Mouse (Mus musculus): ENCODE data around the gene Sh2d3c. TPM values are rescaled to one million over a fixed set of nuclear protein-coding genes. Genes with fewer than 3 reads are reported as not detected.

Gene Sh2d3c
- polyA plus RNA-seq, 1 experiment, result 51.8 TPM

- TF ChIP-seq CTCF (IDR thresholded peaks at IDR 0.05; ENCODE audit: control insufficient read depth, insufficient read depth, low read length) (no peak), POLR2A (IDR thresholded peaks at IDR 0.05; ENCODE audit: borderline replicate concordance, control insufficient read depth, low read depth, low read length) (no peak)
- Histone ChIP-seq H3K4me1 (ENCODE audit: control insufficient read depth, insufficient read depth, low read length) (no peaks in the 10 kb centered on the region), H3K27ac (ENCODE audit: control insufficient read depth, insufficient read depth, low read depth, low read length, poor library complexity) (no peak overlapping the region), H3K4me3 (replicated peaks; ENCODE audit: control insufficient read depth, low read depth, low read length) (no peak overlapping the region)
- WGBS, result 58% methylated on average over 12 of the region's 12 CpGs
Observed at GRCm38 (mm10) chr2:32771886-32772285, 51.0 kb downstream of the Sh2d3c start.

GRCm38 (mm10) chr2:32772626-32773279, 51.9 kb downstream of the Sh2d3c start:
- Histone ChIP-seq H3K27ac (ENCODE audit: control insufficient read depth, insufficient read depth, low read depth, low read length, poor library complexity) (no peak overlapping the region), H3K4me3 (replicated peaks; ENCODE audit: control insufficient read depth, low read depth, low read length) (no peak overlapping the region), H3K4me1 (ENCODE audit: control insufficient read depth, insufficient read depth, low read length) (no peaks in the 10 kb centered on the region)
- WGBS, result 86% methylated on average over 8 of the region's 8 CpGs
- TF ChIP-seq POLR2A (IDR thresholded peaks at IDR 0.05; ENCODE audit: borderline replicate concordance, control insufficient read depth, low read depth, low read length), result no peak
- TF ChIP-seq CTCF (IDR thresholded peaks at IDR 0.05; ENCODE audit: control insufficient read depth, insufficient read depth, low read length), result no peak

- Histone ChIP-seq H3K4me3 (replicated peaks; ENCODE audit: control insufficient read depth, low read depth, low read length) (peak within 1 kb of the TSS; percentile 84), H3K4me1 (ENCODE audit: control insufficient read depth, insufficient read depth, low read length) (no peaks in the 10 kb centered on the region), H3K27ac (ENCODE audit: control insufficient read depth, insufficient read depth, low read depth, low read length, poor library complexity) (peak within 1 kb of the TSS; percentile 7; the same call in 1 of the 2 replicates)
- WGBS, result under 1% methylated on average over 46 of the region's 46 CpGs
- TF ChIP-seq POLR2A (IDR thresholded peaks at IDR 0.05; ENCODE audit: borderline replicate concordance, control insufficient read depth, low read depth, low read length), result peak; percentile 25; the same call in 1 of the 2 replicates
- TF ChIP-seq CTCF (IDR thresholded peaks at IDR 0.05; ENCODE audit: control insufficient read depth, insufficient read depth, low read length), result no peak
Observed at GRCm38 (mm10) chr2:32775359-32776074, 54.7 kb downstream of the Sh2d3c start, which contains the start of the genes Ttc16 and Ptrh1. Gene Ttc16, minus strand, starts transcription at chr2:32775633. Gene Ptrh1, plus strand, starts transcription at chr2:32775786.

GRCm38 (mm10) chr2:32776192-32776591, 55.3 kb downstream of the Sh2d3c start:
- no peak for TF ChIP-seq POLR2A (IDR thresholded peaks at IDR 0.05; ENCODE audit: borderline replicate concordance, control insufficient read depth, low read depth, low read length)
- no peak for TF ChIP-seq CTCF (IDR thresholded peaks at IDR 0.05; ENCODE audit: control insufficient read depth, insufficient read depth, low read length)
- WGBS, result 43% methylated on average over 22 of the region's 22 CpGs
- H3K4me3 ChIP-seq (replicated peaks; ENCODE audit: control insufficient read depth, low read depth, low read length), result no peak overlapping the region
- no peak overlapping the region for H3K27ac ChIP-seq (ENCODE audit: control insufficient read depth, insufficient read depth, low read depth, low read length, poor library complexity)
- H3K4me1 ChIP-seq (ENCODE audit: control insufficient read depth, insufficient read depth, low read length), result no peaks in the 10 kb centered on the region

- no peak for TF ChIP-seq POLR2A (IDR thresholded peaks at IDR 0.05; ENCODE audit: borderline replicate concordance, control insufficient read depth, low read depth, low read length)
- TF ChIP-seq CTCF (IDR thresholded peaks at IDR 0.05; ENCODE audit: control insufficient read depth, insufficient read depth, low read length), result no peak
- Histone ChIP-seq H3K4me3 (replicated peaks; ENCODE audit: control insufficient read depth, low read depth, low read length) (no peak overlapping the region), H3K27ac (ENCODE audit: control insufficient read depth, insufficient read depth, low read depth, low read length, poor library complexity) (no peak overlapping the region), H3K4me1 (ENCODE audit: control insufficient read depth, insufficient read depth, low read length) (no peaks in the 10 kb centered on the region)
- WGBS, result 89% methylated on average over 6 of the region's 6 CpGs
Observed at GRCm38 (mm10) chr2:32778081-32778480, 57.2 kb downstream of the Sh2d3c start.

- H3K4me3 ChIP-seq (replicated peaks; ENCODE audit: control insufficient read depth, low read depth, low read length), result no peak overlapping the region
- 16% methylated on average over 8 of the region's 8 CpGs for WGBS
- no peaks in the 10 kb centered on the region for H3K4me1 ChIP-seq (ENCODE audit: control insufficient read depth, insufficient read depth, low read length)
- TF ChIP-seq POLR2A (IDR thresholded peaks at IDR 0.05; ENCODE audit: borderline replicate concordance, control insufficient read depth, low read depth, low read length) (no peak), CTCF (IDR thresholded peaks at IDR 0.05; ENCODE audit: control insufficient read depth, insufficient read depth, low read length) (peak; percentile 80)
- no peak overlapping the region for H3K27ac ChIP-seq (ENCODE audit: control insufficient read depth, insufficient read depth, low read depth, low read length, poor library complexity)
Observed at GRCm38 (mm10) chr2:32779131-32779530, 58.3 kb downstream of the Sh2d3c start.

GRCm38 (mm10) chr2:32779714-32780113, 58.9 kb downstream of the Sh2d3c start:
- TF ChIP-seq CTCF (IDR thresholded peaks at IDR 0.05; ENCODE audit: control insufficient read depth, insufficient read depth, low read length) (no peak), POLR2A (IDR thresholded peaks at IDR 0.05; ENCODE audit: borderline replicate concordance, control insufficient read depth, low read depth, low read length) (no peak)
- H3K4me1 ChIP-seq (ENCODE audit: control insufficient read depth, insufficient read depth, low read length), result no peaks in the 10 kb centered on the region
- no peak overlapping the region for H3K27ac ChIP-seq (ENCODE audit: control insufficient read depth, insufficient read depth, low read depth, low read length, poor library complexity)
- WGBS, result 87% methylated on average over 6 of the region's 6 CpGs
- no peak overlapping the region for H3K4me3 ChIP-seq (replicated peaks; ENCODE audit: control insufficient read depth, low read depth, low read length)

GRCm38 (mm10) chr2:32781710-32782109, 60.9 kb downstream of the Sh2d3c start:
- Histone ChIP-seq H3K27ac (ENCODE audit: control insufficient read depth, insufficient read depth, low read depth, low read length, poor library complexity) (no peak overlapping the region), H3K4me3 (replicated peaks; ENCODE audit: control insufficient read depth, low read depth, low read length) (no peak overlapping the region), H3K4me1 (ENCODE audit: control insufficient read depth, insufficient read depth, low read length) (no peaks in the 10 kb centered on the region)
- no peak for TF ChIP-seq CTCF (IDR thresholded peaks at IDR 0.05; ENCODE audit: control insufficient read depth, insufficient read depth, low read length)
- no peak for TF ChIP-seq POLR2A (IDR thresholded peaks at IDR 0.05; ENCODE audit: borderline replicate concordance, control insufficient read depth, low read depth, low read length)
- 80% methylated on average over 6 of the region's 6 CpGs for WGBS

Data from bone marrow, adult 2 months (tissue).